Mouse (Mus musculus) R1 (cell line): ENCODE results near the gene Eva1a.

ENCODE experiments used
- DNase-seq: peaks from one replicate; pipeline ENCODE4 v3.0.0-alpha.2; 2018; ENCODE audit warnings: low read depth, low spot score

Eva1a gene

DNA sequence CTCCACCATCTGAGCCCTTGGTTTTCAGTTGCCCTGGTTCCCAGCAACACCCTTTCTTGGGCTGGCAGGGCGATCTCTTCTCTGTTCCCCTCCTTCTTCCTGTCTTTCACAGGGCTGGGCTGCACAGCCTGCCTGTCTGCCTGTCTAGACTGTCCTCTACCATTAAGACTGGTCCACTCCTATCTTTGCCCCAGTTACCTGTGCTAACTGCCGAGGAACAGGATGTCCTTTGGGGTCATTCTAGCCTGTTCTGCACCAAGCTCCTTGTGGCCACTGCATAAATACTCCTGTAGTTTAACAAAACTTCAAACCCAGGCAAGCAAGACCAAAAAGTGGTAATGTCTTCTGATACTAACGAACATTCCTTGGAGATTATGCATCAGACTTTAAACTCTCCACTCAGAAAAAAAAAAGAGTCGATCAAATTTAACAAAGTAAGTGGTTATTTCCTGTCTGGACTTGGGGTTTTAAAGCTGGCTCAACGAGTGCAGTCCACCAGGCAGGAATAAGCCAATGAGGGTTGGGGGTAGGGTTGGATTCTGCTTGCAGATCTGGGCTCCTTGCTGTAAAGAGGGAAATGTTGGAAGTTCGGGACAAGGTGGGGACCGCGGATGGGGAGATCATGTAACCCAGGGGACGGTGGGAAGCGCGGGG, at the start of gene Eva1a:
Gene Eva1a, plus strand, starts transcription at position 210 of the 654 bp plus-strand sequence.
- DNase-seq: no peak

GRCm38 (mm10) chr6:82012392-82012791, 28.5 kb upstream of the Eva1a start:
- no peak for DNase-seq

DNA sequence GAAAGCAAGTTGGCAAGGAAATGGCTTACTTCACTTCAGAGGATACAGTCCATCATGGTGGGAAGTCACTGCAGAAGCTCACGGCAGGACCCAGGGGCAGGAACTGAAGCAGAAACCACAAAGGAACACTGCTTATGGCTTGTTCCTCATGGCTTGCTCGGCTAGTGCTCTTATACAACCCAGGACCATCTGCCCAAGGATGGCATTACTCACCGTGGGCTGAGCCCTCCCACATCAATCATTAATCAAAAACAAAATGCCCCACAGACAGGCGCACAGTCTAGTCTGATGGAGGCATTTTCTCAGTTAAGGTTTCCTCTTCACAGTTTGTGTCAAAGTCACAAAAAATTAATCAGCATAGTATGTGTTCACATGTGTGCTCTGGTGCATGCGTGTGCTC, 19.8 kb upstream of the Eva1a start:
- no peak for DNase-seq

GRCm38 (mm10) chr6:82021494-82021893, 19.3 kb upstream of the Eva1a start:
- no peak for DNase-seq

GRCm38 (mm10) chr6:82029611-82030510, 11.0 kb upstream of the Eva1a start:
- no peak for DNase-seq

- DNase-seq: no peak
Observed at GRCm38 (mm10) chr6:82030511-82030884, 10.3 kb upstream of the Eva1a start.

GRCm38 (mm10) chr6:82037211-82037610, 3.6 kb upstream of the Eva1a start:
- DNase-seq: no peak

- DNase-seq: no peak
Observed at GRCm38 (mm10) chr6:82039193-82039592, 1.6 kb upstream of the Eva1a start.

GRCm38 (mm10) chr6:82039968-82040367, 875 bp upstream of the Eva1a start:
- peak; percentile 13 for DNase-seq

GRCm38 (mm10) chr6:82041488-82042295, 849 bp downstream of the Eva1a start:
- peak; percentile 75 for DNase-seq

DNA sequence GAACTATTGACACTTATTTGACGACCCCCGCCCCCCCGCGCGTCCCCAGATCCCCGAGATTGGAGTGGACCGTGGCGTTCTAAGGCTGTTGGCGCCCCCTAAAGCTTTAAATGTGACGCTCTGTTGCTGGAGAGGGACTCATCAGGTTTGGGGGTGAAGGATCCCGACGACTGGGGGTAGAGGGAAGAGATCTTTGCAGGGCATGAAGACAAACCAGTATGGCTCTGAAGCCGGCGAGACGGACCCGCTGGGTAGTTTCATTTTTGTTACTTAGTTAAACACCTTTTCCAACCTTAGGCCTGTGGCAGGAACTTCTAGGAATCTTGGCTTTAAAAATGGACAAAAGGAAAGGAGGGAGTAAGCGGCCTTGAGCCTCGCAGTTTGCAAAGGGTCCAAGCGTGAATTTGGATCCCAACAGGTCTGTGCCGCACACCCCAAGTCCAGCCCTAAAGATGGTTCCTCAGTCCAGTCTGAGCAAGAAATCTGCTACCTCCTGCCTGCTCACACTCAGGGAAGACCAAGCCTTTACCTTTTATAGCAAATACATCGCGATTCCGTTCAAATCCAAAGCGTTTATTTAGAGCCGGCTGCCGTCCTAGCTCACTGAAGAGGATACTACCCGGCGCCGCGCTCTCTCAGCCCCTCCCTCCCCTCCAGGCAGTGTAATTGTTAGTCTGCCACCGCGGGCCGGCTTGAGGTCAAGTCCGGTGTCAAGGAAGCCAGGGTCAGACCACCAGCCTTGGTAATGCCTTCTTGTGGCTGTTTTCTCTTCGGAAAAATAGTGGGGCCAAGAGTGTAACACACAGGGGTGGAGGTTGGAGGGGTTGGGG, 1.7 kb downstream of the Eva1a start:
- DNase-seq: peak; percentile 72

- peak; percentile 9 for DNase-seq
Observed at GRCm38 (mm10) chr6:82043634-82044033, 2.8 kb downstream of the Eva1a start.

- no peak for DNase-seq
Observed at GRCm38 (mm10) chr6:82044509-82044908, 3.7 kb downstream of the Eva1a start.

- no peak for DNase-seq
Observed at GRCm38 (mm10) chr6:82047977-82048376, 7.1 kb downstream of the Eva1a start.

DNA sequence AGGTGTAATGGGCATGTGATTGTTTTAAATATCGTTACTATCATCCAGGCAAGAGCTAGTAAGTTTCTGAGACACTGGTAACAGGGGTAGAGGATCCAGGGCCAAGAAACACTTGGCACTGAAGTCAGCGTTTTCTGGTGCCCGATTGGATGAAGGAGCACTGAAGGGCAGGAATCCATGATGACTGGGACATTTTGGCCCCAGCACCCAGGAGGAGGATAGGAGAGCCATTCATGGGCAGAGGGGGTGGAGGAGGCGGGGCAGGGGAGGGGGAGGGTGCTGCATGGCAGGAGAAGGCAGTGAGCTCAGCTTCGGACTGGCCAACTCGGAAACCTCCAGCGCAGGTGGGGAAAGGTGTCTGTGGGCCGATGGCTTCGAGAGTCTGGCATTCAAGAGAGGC, 9.4 kb downstream of the Eva1a start:
- DNase-seq: no peak

DNA sequence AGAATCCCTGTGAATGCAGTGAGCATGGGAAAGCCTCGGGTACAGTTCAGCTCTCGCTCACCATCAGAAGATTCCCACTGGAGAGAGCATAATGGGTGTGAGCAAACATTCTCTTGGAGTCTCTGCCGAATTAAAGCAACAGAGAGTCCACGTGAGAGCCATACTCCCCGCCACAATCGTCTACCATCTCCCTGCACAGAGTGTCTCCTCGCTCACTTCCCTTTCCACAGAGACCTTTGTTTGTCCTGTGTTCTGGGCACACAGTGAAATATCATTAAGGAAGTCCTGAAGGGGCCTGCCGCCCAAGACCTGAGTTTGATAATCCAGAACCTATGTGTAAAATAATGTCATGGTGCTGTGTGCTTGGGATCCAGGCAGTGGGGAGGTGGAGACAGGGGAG, 10.7 kb downstream of the Eva1a start:
- no peak for DNase-seq

GRCm38 (mm10) chr6:82052047-82052725, 11.3 kb downstream of the Eva1a start:
- no peak for DNase-seq

DNA sequence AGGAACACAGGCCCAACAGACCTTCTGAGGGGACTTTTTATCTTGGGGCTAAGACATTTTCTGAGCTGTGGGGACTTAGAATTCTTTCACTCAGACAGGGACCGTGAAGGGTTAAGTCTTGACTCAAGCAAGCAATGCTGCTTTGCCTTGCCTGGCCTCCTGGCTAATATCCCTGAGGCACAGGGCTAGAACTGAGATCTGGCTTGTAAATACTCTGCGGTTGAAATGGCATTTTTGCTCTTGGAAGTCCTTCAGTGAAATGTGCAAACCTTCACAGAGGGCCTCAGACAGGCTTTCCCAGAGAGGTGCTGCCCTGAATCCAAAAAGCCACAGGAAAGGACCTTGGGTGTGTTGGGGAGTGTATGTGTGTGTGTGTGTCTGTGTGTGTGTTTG, 11.9 kb downstream of the Eva1a start:
- no peak for DNase-seq

DNA sequence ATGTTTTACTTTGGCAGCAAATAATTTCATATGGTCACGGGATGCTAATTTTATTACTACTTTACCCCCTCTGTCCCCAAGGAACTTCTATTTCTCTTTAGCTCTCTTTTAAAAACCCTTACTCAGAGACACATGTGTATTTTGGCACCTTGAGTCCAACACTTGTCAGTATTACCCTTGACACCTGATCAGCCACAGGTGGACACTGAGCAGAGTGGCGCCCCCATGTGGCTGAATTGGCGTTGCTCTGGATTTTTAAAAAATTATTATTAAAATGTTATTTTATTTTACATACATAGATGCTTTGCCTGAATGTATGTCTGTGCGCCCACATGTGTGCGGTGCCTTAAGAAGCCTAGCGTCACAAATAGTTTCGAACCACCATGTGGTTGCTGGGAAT, 14.0 kb downstream of the Eva1a start:
- peak; percentile 10 for DNase-seq

DNA sequence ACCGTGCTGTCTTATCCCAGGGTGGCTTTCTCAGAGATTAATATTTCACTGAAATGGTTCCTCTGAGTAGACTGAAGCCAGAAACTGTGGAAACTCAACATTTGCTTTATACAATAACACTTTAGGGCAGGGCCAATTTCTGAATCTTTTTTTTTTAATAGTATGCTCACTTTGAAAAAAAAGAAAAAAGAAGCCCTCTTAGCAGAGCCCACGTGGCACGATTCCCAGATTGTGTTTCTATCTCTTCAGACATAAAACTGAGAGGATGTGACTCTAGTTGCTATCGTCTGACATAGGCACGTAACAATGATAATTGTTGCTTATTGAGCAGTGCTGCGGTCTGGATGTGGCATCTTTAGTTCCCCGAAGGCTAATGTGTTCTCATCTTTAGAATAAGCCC, 19.1 kb downstream of the Eva1a start:
- DNase-seq: no peak

DNA sequence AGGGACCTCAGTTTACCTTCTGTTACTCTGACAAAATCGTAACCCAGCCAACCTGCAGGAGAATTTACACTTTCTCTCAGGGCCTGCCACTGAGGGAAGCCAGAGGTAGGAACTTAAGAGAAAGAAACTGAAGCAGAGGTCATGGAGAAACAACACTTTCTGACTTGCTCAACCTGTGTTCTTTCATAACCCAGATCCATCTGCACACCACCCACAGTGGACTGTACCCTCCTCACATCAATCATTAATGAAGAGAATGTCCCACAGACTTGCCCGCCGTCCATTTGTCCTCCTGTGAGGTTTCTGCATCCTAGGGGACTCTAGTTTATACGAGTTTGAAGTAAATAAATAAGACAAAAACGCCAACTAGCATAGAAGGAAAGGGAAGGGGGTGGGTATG, 24.4 kb downstream of the Eva1a start:
- no peak for DNase-seq
